Mouse (Mus musculus): Measurements from ENCODE around the gene Ccdc187. TPM values are rescaled to one million over a fixed set of nuclear protein-coding genes. Genes with fewer than 3 reads are reported as not detected.

The Ccdc187 gene
- total and polyA plus RNA-seq, 2 experiments from 2014 or later = 0.16 to 2.8 TPM

GRCm38 (mm10) chr2:26315072-26315924, 20.9 kb upstream of the Ccdc187 start, which contains the start of gene Gpsm1:
Gene Gpsm1 (plus strand): TSS chr2:26315515.
- peak within 1 kb of the TSS; percentile 98 for H3K9ac ChIP-seq (replicated peaks; ENCODE audit: low read length, poor library complexity, severe bottlenecking)
- ATAC-seq (ENCODE audit: low FRiP score) = peak; percentile 85
- peak within 1 kb of the TSS; percentile 83 for H3K4me3 ChIP-seq (ENCODE audit: low read depth, low read length)
- H3K27me3 ChIP-seq (ENCODE audit: insufficient read depth, low read length) = no peaks in the 10 kb centered on the region
- H3K4me1 ChIP-seq (ENCODE audit: insufficient read depth, low read length) = peaks cover 23% of the 10 kb centered on the region
- H3K27ac ChIP-seq (ENCODE audit: low read depth, low read length) = peak within 1 kb of the TSS; percentile 91
- no peaks in the 10 kb centered on the region for H3K36me3 ChIP-seq (ENCODE audit: insufficient read depth, low read length)
- TF ChIP-seq CTCF (IDR thresholded peaks at IDR 0.05) = no peak
- H3K9me3 ChIP-seq (ENCODE audit: low read length) = no peaks in the 10 kb centered on the region
- H3K4me2 ChIP-seq (ENCODE audit: low read depth, low read length, poor library complexity, severe bottlenecking) = peak within 1 kb of the TSS; percentile 94
- peak; percentile 90 for DNase-seq (ENCODE audit: low spot score)
- under 1% methylated on average over 60 of the region's 66 CpGs for WGBS

- DNase-seq (ENCODE audit: low spot score) (peak; percentile 66), ATAC-seq (ENCODE audit: low FRiP score) (no peak)
- TF ChIP-seq CTCF (IDR thresholded peaks at IDR 0.05) = no peak
- Histone ChIP-seq H3K9ac (replicated peaks; ENCODE audit: low read length, poor library complexity, severe bottlenecking) (peak overlapping the region; percentile 98), H3K4me1 (ENCODE audit: insufficient read depth, low read length) (peaks cover 23% of the 10 kb centered on the region), H3K4me3 (ENCODE audit: low read depth, low read length) (peak overlapping the region; percentile 83), H3K36me3 (ENCODE audit: insufficient read depth, low read length) (no peaks in the 10 kb centered on the region), H3K27me3 (ENCODE audit: insufficient read depth, low read length) (no peaks in the 10 kb centered on the region), H3K27ac (ENCODE audit: low read depth, low read length) (peak overlapping the region; percentile 91), H3K9me3 (ENCODE audit: low read length) (no peaks in the 10 kb centered on the region), H3K4me2 (ENCODE audit: low read depth, low read length, poor library complexity, severe bottlenecking) (peak overlapping the region; percentile 94)
- 60% methylated on average over 13 of the region's 13 CpGs for WGBS
Measured at GRCm38 (mm10) chr2:26314281-26315071, 20.1 kb upstream of the Ccdc187 start.

GRCm38 (mm10) chr2:26313394-26313793, 19.0 kb upstream of the Ccdc187 start:
- Histone ChIP-seq H3K36me3 (ENCODE audit: insufficient read depth, low read length) (no peaks in the 10 kb centered on the region), H3K9ac (replicated peaks; ENCODE audit: low read length, poor library complexity, severe bottlenecking) (no peak overlapping the region), H3K4me3 (ENCODE audit: low read depth, low read length) (no peak overlapping the region), H3K27ac (ENCODE audit: low read depth, low read length) (no peak overlapping the region), H3K4me1 (ENCODE audit: insufficient read depth, low read length) (peaks cover 19% of the 10 kb centered on the region), H3K4me2 (ENCODE audit: low read depth, low read length, poor library complexity, severe bottlenecking) (no peak overlapping the region), H3K9me3 (ENCODE audit: low read length) (no peaks in the 10 kb centered on the region), H3K27me3 (ENCODE audit: insufficient read depth, low read length) (no peaks in the 10 kb centered on the region)
- no peak for ATAC-seq (ENCODE audit: low FRiP score)
- 97% methylated on average over 1 of the region's 1 CpGs for WGBS
- no peak for TF ChIP-seq CTCF (IDR thresholded peaks at IDR 0.05)
- no peak for DNase-seq (ENCODE audit: low spot score)

- H3K9me3 ChIP-seq (ENCODE audit: low read length) = no peaks in the 10 kb centered on the region
- peaks cover 14% of the 10 kb centered on the region for H3K4me1 ChIP-seq (ENCODE audit: insufficient read depth, low read length)
- no peak overlapping the region for H3K27ac ChIP-seq (ENCODE audit: low read depth, low read length)
- H3K4me3 ChIP-seq (ENCODE audit: low read depth, low read length) = no peak overlapping the region
- H3K36me3 ChIP-seq (ENCODE audit: insufficient read depth, low read length) = no peaks in the 10 kb centered on the region
- no peak for ATAC-seq (ENCODE audit: low FRiP score)
- no peaks in the 10 kb centered on the region for H3K27me3 ChIP-seq (ENCODE audit: insufficient read depth, low read length)
- no peak overlapping the region for H3K4me2 ChIP-seq (ENCODE audit: low read depth, low read length, poor library complexity, severe bottlenecking)
- TF ChIP-seq CTCF (IDR thresholded peaks at IDR 0.05) = peak; percentile 56
- H3K9ac ChIP-seq (replicated peaks; ENCODE audit: low read length, poor library complexity, severe bottlenecking) = no peak overlapping the region
- DNase-seq (ENCODE audit: low spot score) = no peak
- WGBS = 58% methylated on average over 2 of the region's 2 CpGs
Measured at GRCm38 (mm10) chr2:26312812-26313211, 18.5 kb upstream of the Ccdc187 start.

- Histone ChIP-seq H3K4me2 (ENCODE audit: low read depth, low read length, poor library complexity, severe bottlenecking) (no peak overlapping the region), H3K27ac (ENCODE audit: low read depth, low read length) (no peak overlapping the region), H3K9ac (replicated peaks; ENCODE audit: low read length, poor library complexity, severe bottlenecking) (no peak overlapping the region), H3K4me1 (ENCODE audit: insufficient read depth, low read length) (peaks cover 5% of the 10 kb centered on the region), H3K36me3 (ENCODE audit: insufficient read depth, low read length) (no peaks in the 10 kb centered on the region), H3K9me3 (ENCODE audit: low read length) (no peaks in the 10 kb centered on the region), H3K4me3 (ENCODE audit: low read depth, low read length) (no peak overlapping the region), H3K27me3 (ENCODE audit: insufficient read depth, low read length) (no peaks in the 10 kb centered on the region)
- no peak for DNase-seq (ENCODE audit: low spot score)
- ATAC-seq (ENCODE audit: low FRiP score) = no peak
- 67% methylated on average over 5 of the region's 5 CpGs for WGBS
- TF ChIP-seq CTCF (IDR thresholded peaks at IDR 0.05) = no peak
Measured at GRCm38 (mm10) chr2:26311936-26312335, 17.6 kb upstream of the Ccdc187 start.

Data from midbrain, postnatal 0 days (tissue).